Mouse (Mus musculus) heart, adult 2 months (tissue): ENCODE measurements around the gene Coro1c.

Experiments
- CTCF ChIP-seq: fragments of 200-600 bp; IDR thresholded peaks from 2 replicates; pipeline ENCODE4 v1.8.1; 2022; ENCODE audit warnings: antibody characterized with exemption, mild to moderate bottlenecking, moderate library complexity
- POLR2A ChIP-seq: fragments of 200-500 bp; IDR thresholded peaks from 2 replicates; pipeline ENCODE4 v1.6.1; 2011; ENCODE audit warnings: mild to moderate bottlenecking, low read depth, low read length, control low read depth; ENCODE audit not compliant: insufficient read depth

GRCm38 (mm10) chr5:113906958-113907735, 1.4 kb downstream of the Coro1c start:
- TF ChIP-seq CTCF (no peak), POLR2A (no peak)
